Mouse (Mus musculus): Measurements from ENCODE around the gene Sorbs2.

- TF ChIP-seq ZNF384 (IDR thresholded peaks at IDR 0.05; ENCODE audit: low read depth, low read length): no peak
- TF ChIP-seq HCFC1 (IDR thresholded peaks at IDR 0.05; ENCODE audit: borderline replicate concordance, insufficient read depth, low read length): no peak
- no peak for TF ChIP-seq ZC3H11A (IDR thresholded peaks at IDR 0.05; ENCODE audit: borderline replicate concordance, low read depth, low read length)
- TF ChIP-seq CHD2 (IDR thresholded peaks at IDR 0.05; ENCODE audit: low read depth, low read length): no peak
Observed at GRCm38 (mm10) chr8:45644651-45645050, 137.1 kb downstream of the Sorbs2 start.

Measured in ES-E14 (cell line).